Mouse (Mus musculus): ENCODE measurements around the gene Gm3854.
"Not testable (repeated sequence)": the region's sequence is repeated elsewhere in the genome, so short reads cannot be mapped to it uniquely, and the experiment has no call there.

Gm3854 gene

DNA sequence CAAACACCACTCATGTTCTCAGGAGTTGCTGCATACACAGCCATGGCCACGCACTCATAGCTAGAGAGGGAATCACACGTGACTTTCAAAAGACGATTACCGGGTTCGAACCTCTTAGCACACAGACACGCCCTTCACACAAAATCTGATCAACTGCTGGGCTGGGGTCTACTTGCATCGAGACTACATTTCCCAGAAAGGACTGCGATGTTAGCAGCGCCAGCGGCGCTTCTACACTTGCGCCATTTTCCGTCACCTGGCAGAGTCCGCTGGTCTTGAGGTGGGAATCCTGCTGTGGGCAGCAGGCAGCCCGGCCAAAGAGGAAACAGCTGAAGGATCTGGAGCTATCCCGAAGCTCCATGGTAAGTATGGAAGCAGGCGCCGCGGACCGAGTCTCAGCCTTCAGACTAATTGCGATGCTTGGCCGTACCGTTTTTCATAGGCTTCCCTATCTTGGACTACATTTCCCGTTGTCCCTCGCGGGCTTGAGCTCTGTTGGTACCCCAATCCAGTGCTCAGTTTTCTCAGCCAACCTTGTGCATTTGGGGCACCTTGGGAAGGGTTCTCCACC lies at the start of gene Gm3854:
Gene Gm3854, plus strand, starts transcription at position 259 of the 571 bp plus-strand sequence.
- no peak for DNase-seq (ENCODE audit: low read depth, low spot score)

GRCm38 (mm10) chr7:6300796-6301195 lies 42.8 kb upstream of the Gm3854 start:
- DNase-seq (ENCODE audit: low read depth, low spot score): not testable (repeated sequence)

- peak; percentile 13 for DNase-seq (ENCODE audit: low read depth, low spot score)
These were observed 12.9 kb upstream of the Gm3854 start for GRCm38 (mm10) chr7:6330458-6331232.

- peak; percentile 77 for DNase-seq (ENCODE audit: low read depth, low spot score)
These were observed 12.2 kb upstream of the Gm3854 start, which contains the start of gene Zfp583 for GRCm38 (mm10) chr7:6331233-6331956. TSS of gene Zfp583 (minus strand) at chr7:6331285.

- DNase-seq (ENCODE audit: low read depth, low spot score): no peak
These were observed 3.7 kb upstream of the Gm3854 start for GRCm38 (mm10) chr7:6339865-6340264.

DNA sequence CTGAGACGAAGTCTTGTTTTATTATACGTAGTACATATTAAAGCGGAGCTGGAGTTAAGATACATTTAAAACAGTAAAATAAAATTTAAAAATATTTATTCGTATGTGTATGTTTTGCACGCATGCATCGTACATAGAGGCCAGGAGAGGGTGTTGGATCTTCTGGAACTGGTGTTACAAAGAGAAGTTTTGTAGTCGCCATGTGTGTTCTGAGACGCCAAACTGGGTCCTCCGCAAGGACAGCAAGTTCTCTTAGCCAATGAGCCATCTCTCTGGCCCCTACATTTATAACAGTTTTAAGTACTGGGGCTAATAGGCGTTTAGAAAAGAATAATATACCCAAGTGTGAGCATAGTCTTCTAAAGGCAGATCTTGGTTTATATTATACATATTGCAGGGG lies 565 bp downstream of the Gm3854 start:
- DNase-seq (ENCODE audit: low read depth, low spot score): no peak

GRCm38 (mm10) chr7:6358121-6358520 lies 14.6 kb downstream of the Gm3854 start:
- DNase-seq (ENCODE audit: low read depth, low spot score): no peak

GRCm38 (mm10) chr7:6358937-6359590 lies 15.5 kb downstream of the Gm3854 start:
- peak; percentile 79 for DNase-seq (ENCODE audit: low read depth, low spot score)

DNA sequence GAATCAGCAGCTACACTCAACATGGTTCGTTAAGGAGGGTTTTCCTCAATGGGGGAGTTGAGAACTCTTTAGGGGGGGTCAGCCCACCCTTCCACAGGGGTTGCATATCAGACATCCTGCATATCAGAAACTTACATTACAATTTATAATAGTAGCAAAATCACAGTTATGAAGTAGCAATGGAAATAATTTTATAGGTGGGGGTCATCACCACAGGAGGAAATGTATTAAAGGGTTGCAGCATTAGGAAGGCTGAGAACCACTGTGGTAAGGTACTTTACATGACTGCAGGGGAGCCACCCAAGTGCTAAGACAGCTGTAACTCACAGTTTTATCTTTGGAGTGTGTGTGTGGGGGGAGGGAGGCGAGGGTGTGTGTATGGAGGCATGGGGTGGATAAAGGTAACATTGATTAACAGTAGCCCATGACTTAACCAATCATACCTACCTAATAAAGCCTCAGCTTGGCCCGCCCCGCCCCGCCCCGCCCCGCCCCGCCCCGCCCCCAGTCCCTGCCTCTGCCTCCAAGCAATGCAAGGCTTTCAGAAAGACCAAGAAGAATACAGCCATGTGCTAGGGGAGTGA lies 17.0 kb downstream of the Gm3854 start:
- DNase-seq (ENCODE audit: low read depth, low spot score): no peak

DNA sequence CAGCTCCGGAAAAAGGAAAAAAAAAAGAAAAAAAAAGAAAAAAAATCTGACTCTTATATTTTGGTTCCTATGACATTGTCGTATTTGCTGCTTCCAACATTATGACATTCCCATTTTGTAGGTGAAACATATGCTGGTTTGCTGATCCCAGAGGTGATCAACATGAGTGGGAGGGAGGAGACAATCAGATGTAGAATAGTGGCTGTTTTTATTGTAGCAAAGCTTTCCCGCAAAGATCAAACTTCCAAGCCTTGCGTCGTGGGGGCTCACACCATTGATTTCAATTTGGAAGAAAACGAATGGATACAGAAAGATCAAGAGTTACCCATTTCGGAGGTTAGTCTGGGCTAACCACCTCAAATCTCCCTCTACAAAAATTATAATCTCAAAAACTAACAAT lies 18.2 kb downstream of the Gm3854 start:
- no peak for DNase-seq (ENCODE audit: low read depth, low spot score)

GRCm38 (mm10) chr7:6362268-6363046 lies 18.9 kb downstream of the Gm3854 start:
- DNase-seq (ENCODE audit: low read depth, low spot score): peak; percentile 98

DNA sequence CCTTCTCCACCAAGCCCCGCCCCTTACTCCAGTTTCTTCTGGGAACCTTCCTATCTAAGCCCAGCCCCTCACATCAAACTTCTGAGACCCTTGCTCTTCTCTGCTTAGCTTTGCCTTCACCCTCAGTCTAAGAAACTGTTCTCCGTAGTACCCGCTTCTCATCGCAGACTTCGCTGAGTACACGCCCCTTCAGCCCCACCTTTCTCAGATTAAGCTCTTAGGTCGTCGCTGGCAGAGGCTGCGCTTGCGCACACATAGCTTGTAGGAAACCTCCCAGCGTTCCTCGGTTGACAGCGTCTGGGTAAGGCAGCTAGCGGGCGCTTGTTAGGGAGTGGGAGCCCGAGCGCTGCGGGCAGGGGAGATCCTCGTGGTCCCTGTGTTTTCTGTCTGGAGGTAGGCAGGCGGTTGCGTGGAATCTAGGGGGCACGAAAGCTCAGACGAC lies 19.5 kb downstream of the Gm3854 start, which contains the start of gene Zfp78:
Gene Zfp78, plus strand, starts transcription at position 234 of the 442 bp plus-strand sequence.
- peak; percentile 92 for DNase-seq (ENCODE audit: low read depth, low spot score)

DNA sequence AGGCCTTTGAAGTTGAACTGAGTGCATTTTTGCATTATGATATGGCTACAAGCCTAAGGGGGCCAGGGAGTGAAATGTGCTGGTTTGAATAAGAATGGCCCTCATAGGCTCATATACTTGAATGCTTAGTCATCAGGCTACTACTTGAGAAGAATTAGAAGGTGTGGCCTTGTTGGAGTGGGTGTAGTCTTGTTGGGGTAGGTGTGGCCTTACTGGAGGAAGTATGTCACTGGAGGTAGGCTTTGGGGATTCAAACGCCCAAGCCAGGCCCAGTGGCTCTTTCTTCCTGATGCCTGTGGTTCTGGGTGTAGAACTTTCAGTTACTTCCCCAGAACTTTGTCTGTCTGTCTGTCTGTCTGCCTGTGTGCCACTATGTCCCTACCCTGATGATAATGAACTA lies 21.2 kb downstream of the Gm3854 start:
- DNase-seq (ENCODE audit: low read depth, low spot score): peak; percentile 61

GRCm38 (mm10) chr7:6367185-6367584 lies 23.6 kb downstream of the Gm3854 start:
- no peak for DNase-seq (ENCODE audit: low read depth, low spot score)

- not testable (repeated sequence) for DNase-seq (ENCODE audit: low read depth, low spot score)
These were observed 24.6 kb downstream of the Gm3854 start for GRCm38 (mm10) chr7:6368146-6368545.

DNA sequence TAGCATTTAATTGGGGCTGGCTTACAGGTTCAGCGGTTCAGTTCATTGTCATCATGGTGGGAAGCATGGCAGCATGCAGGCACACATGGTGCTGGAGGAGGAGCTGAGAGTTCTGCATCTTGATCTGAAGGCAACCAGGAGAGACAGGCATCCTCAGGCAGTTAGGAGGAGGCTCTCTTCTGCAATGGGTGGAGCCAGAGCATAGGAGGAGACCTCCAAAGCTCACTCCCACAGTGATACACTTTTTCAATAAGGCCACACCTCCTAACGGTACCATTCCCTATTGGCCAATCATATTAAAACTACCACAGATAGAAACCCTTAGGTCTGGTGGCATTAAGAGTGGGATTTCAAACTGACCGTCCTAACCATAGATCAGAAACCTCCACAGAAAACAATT lies 25.9 kb downstream of the Gm3854 start:
- no peak for DNase-seq (ENCODE audit: low read depth, low spot score)

GRCm38 (mm10) chr7:6372993-6373392 lies 29.4 kb downstream of the Gm3854 start:
- DNase-seq (ENCODE audit: low read depth, low spot score): no peak

DNA sequence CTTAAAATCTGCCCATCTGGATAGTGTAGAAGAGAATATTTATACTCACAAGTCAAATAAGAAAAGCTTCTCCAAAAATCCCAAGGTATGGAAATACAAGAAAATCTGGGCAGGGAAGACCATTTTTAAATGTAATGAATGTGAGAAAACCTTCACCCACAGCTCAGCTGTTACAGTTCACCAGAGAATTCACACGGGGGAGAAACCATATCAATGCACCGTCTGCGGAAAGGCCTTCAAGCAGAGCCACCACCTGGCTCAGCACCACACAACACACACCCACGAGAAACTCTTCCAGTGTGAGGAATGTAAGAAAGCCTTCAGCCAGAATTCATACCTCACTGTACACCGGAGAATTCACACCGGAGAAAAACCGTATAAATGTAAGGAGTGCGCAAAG lies 34.9 kb downstream of the Gm3854 start:
- no peak for DNase-seq (ENCODE audit: low read depth, low spot score)

DNA sequence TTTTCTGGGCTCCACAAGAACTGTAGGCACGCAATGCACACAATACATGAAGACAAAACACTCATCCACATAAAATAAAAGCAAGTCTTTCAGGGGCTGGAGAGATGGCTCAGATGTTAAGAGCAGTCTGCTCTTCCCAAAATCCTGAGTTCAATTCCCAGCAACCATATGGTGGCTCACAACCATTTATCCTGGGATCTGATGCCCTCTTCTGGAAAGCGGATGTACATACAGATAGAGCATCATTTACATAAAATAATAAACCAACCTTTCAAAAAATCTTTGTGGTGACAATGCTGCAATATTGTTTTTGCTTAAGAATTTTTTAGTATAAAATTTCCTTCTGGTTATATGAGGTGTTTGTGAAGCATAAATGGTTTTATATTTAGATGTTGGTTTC lies 37.9 kb downstream of the Gm3854 start:
- DNase-seq (ENCODE audit: low read depth, low spot score): peak; percentile 27

- DNase-seq (ENCODE audit: low read depth, low spot score): peak; percentile 93
These were observed 39.5 kb downstream of the Gm3854 start, which contains the start of gene Zfp28 for GRCm38 (mm10) chr7:6383044-6383455. TSS of gene Zfp28 (plus strand) at chr7:6383295.

- peak; percentile 7 for DNase-seq (ENCODE audit: low read depth, low spot score)
These were observed 40.5 kb downstream of the Gm3854 start for GRCm38 (mm10) chr7:6384011-6384410.
